8 mouse cellular contexts compared by ENCODE assay signal in genomic region chr5:140388588-140389576, GRCm38 (mm10). TPM values are rescaled to one million over a fixed set of nuclear protein-coding genes. Genes with fewer than 3 reads are reported as not detected.
A peak's percentile ranks its signal among the peaks of the same experiment; 100 is the strongest.
DNase-seq lines count a peak whose midpoint lies in the region; ATAC-seq lines count a peak whose summit lies in the region.

Snx8 (minus strand) TSS chr5:140389262.

- ATAC-seq in hindbrain, embryonic 15.5 days (ENCODE audit: low FRiP score, low read depth) = peak; percentile 91

- no peaks in the 10 kb centered on the region for H3K36me3 ChIP-seq in hindbrain, embryonic 15.5 days

- H3K9me3 ChIP-seq in hindbrain, embryonic 15.5 days = no peaks in the 10 kb centered on the region

- peak within 1 kb of the TSS; percentile 57 for H3K9ac ChIP-seq in hindbrain, embryonic 15.5 days

- WGBS in hindbrain, embryonic 15.5 days = under 1% methylated on average over 63 of the region's 63 CpGs

- peak within 1 kb of the TSS; percentile 38 for H3K27ac ChIP-seq in hindbrain, embryonic 15.5 days (replicated peaks)

- H3K4me3 ChIP-seq in hindbrain, embryonic 15.5 days = peak within 1 kb of the TSS; percentile 68

- H3K27me3 ChIP-seq in hindbrain, embryonic 15.5 days = no peaks in the 10 kb centered on the region

- H3K4me1 ChIP-seq in hindbrain, embryonic 15.5 days (replicated peaks) = peaks cover 21% of the 10 kb centered on the region

- peak within 1 kb of the TSS; percentile 74 for H3K4me2 ChIP-seq in hindbrain, embryonic 15.5 days

- peak; percentile 65 for DNase-seq in T-cell, adult 2 months (ENCODE audit: low spot score)
- DNase-seq in cerebellum, postnatal 36 days = peak; percentile 88 to 92
- peak; percentile 82 to 87 for DNase-seq in frontal cortex, postnatal 36 days (ENCODE audit: low spot score in 2 of 2)
- DNase-seq in left cerebral cortex, adult 11 months (ENCODE audit: low spot score) = peak; percentile 91
- peak; percentile 98 for DNase-seq in lung, postnatal 4 days
- peak; percentile 92 for DNase-seq in retina, postnatal 7 days (ENCODE audit: low read depth, low spot score)
- peak; percentile 96 for DNase-seq in urinary bladder, adult 2 months (ENCODE audit: low spot score)

RNA-seq across cellular contexts. Expression of gene Snx8, which starts in this region (rescaled TPM):
- polyA plus RNA-seq in hindbrain, embryonic 15.5 days (2015; fragmentation: Nextera tagmentation; extraction: Ambion mirVana) = 37.7 and 40.2 TPM in 2 replicates
- 18.6 and 19.4 TPM in 2 replicates for polyA plus RNA-seq in urinary bladder, adult 2 months (2012; rRNA removed)

Comparison
In these comparisons a context has a peak if more than half of its experiments do, and no peak if none do; other contexts are left out.
1. Peak in every context shown above with its lines: DNase-seq, ATAC-seq, H3K4me3 ChIP-seq and H3K27ac ChIP-seq.